Mouse (Mus musculus): Measurements from ENCODE around the gene Mb. TPM values are rescaled to one million over a fixed set of nuclear protein-coding genes. Genes with fewer than 3 reads are reported as not detected.

Gene Mb
- polyA plus RNA-seq, 1 experiment from 2014 or later: not detected

GRCm38 (mm10) chr15:77027675-77028074 lies 22.8 kb downstream of the Mb start:
- TF ChIP-seq CTCF (IDR thresholded peaks at IDR 0.05): no peak
- ATAC-seq: no peak

GRCm38 (mm10) chr15:77027117-77027516 lies 23.4 kb downstream of the Mb start:
- CTCF ChIA-PET: no interaction called here
- no peaks in the 10 kb centered on the region for H3K27me3 ChIP-seq
- POLR2A ChIA-PET: no interaction called here
- ATAC-seq (no peak), DNase-seq (ENCODE audit: low read depth, low spot score) (no peak)
- in situ Hi-C loops (cut with MboI; ENCODE audit: low pct_unique_long_range_greater_than_20kb): no loop called here
- TF ChIP-seq CTCF (IDR thresholded peaks at IDR 0.05): no peak

More at GRCm38 (mm10) chr15:77027675-77028074, 22.8 kb downstream of the Mb start:
- ChIA-PET CTCF (no interaction called here), POLR2A (no interaction called here)
- DNase-seq (ENCODE audit: low read depth, low spot score): no peak
- H3K27me3 ChIP-seq: no peaks in the 10 kb centered on the region
- in situ Hi-C loops (cut with MboI; ENCODE audit: low pct_unique_long_range_greater_than_20kb): no loop called here

GRCm38 (mm10) chr15:77025884-77026583 lies 24.4 kb downstream of the Mb start:
- no peaks in the 10 kb centered on the region for H3K27me3 ChIP-seq
- ATAC-seq (no peak), DNase-seq (ENCODE audit: low read depth, low spot score) (no peak)
- in situ Hi-C loops (cut with MboI; ENCODE audit: low pct_unique_long_range_greater_than_20kb): no loop called here
- no peak for TF ChIP-seq CTCF (IDR thresholded peaks at IDR 0.05)
- ChIA-PET CTCF (no interaction called here), POLR2A (interaction anchor here (0.5 kb wide), 1 partner anchor 810 kb away, joined by 4 read pairs; no protein-coding TSS in a partner anchor)

- no peak for DNase-seq (ENCODE audit: low read depth, low spot score)
- POLR2A ChIA-PET: no interaction called here
- CTCF ChIA-PET: interaction anchor here (1.2 to 1.5 kb wide), 2 partner anchors 18 to 23 kb away, joined by 3 to 4 read pairs; partner anchors contain the start of gene Apol6
Observed at GRCm38 (mm10) chr15:77022401-77022957, 28.0 kb downstream of the Mb start.

GRCm38 (mm10) chr15:77021851-77022250 lies 28.6 kb downstream of the Mb start:
- in situ Hi-C loops (cut with MboI; ENCODE audit: low pct_unique_long_range_greater_than_20kb): no loop called here
- CTCF ChIA-PET: interaction anchor here (1.2 to 1.5 kb wide), 2 partner anchors 18 to 23 kb away, joined by 3 to 4 read pairs; partner anchors contain the start of gene Apol6
- no peaks in the 10 kb centered on the region for H3K27me3 ChIP-seq
- POLR2A ChIA-PET: no interaction called here
- no peak for DNase-seq (ENCODE audit: low read depth, low spot score)
- no peak for ATAC-seq
- no peak for TF ChIP-seq CTCF (IDR thresholded peaks at IDR 0.05)

More at GRCm38 (mm10) chr15:77022401-77022957, 28.0 kb downstream of the Mb start:
- ATAC-seq: no peak
- in situ Hi-C loops (cut with MboI; ENCODE audit: low pct_unique_long_range_greater_than_20kb): no loop called here
- TF ChIP-seq CTCF (IDR thresholded peaks at IDR 0.05): no peak
- no peaks in the 10 kb centered on the region for H3K27me3 ChIP-seq

DNA sequence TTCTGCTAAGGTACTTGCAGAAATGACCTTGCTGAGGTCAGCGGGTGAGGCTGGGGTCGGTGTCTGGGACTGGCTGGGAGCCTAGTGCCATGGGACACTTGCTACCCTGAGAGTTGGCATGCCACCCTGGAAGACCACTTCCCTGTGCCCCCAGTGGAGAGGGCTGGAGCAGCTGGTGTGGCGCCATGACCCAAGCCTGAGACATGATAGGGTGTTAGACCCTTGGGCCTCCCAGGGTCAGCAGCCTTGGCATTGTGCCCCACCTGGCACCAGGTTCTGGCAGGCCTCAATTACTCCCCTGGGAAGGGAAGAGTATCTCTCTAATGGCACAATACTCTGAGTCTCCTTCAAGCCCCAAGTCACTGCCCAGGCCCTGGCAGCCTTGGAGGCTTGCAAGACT lies 29.4 kb downstream of the Mb start:
- no peaks in the 10 kb centered on the region for H3K27me3 ChIP-seq
- ATAC-seq (no peak), DNase-seq (ENCODE audit: low read depth, low spot score) (no peak)
- in situ Hi-C loops (cut with MboI; ENCODE audit: low pct_unique_long_range_greater_than_20kb): no loop called here
- TF ChIP-seq CTCF (IDR thresholded peaks at IDR 0.05): no peak
- CTCF ChIA-PET: interaction anchor here (1.2 to 1.5 kb wide), 3 partner anchors 17 to 24 kb away, joined by 3 to 4 read pairs (median 3); partner anchors contain the start of gene Apol6
- POLR2A ChIA-PET: no interaction called here

GRCm38 (mm10) chr15:77020136-77020535 lies 30.3 kb downstream of the Mb start:
- H3K27me3 ChIP-seq: no peaks in the 10 kb centered on the region
- in situ Hi-C loops (cut with MboI; ENCODE audit: low pct_unique_long_range_greater_than_20kb): no loop called here
- CTCF ChIA-PET: interaction anchor here (1.3 kb wide), 1 partner anchor 21 kb away, joined by 3 read pairs; no protein-coding TSS in a partner anchor
- no peak for DNase-seq (ENCODE audit: low read depth, low spot score)
- no peak for ATAC-seq
- POLR2A ChIA-PET: no interaction called here
- TF ChIP-seq CTCF (IDR thresholded peaks at IDR 0.05): no peak

DNA sequence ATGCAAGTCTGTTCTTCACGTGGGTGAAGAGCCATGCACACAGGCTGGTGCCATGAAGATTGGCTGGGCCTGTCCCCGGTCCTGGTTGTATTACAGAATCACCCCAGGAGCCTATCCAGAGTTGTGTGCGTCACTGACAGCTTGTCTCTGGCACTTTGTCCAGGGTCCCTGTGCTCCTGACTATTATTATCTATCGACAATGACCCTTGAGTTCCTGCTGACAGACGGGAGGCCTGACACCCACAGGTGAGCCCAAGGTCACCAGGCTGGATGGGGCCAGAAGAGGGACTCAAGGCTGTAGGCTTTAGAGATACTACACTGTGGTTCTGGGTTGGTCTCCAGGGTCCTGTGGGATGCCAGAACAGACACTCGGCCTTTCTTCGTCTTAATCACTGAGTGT lies 30.9 kb downstream of the Mb start:
- in situ Hi-C loops (cut with MboI; ENCODE audit: low pct_unique_long_range_greater_than_20kb): no loop called here
- ATAC-seq (no peak), DNase-seq (ENCODE audit: low read depth, low spot score) (no peak)
- ChIA-PET POLR2A (interaction anchor here (0.6 kb wide), 1 partner anchor 165 kb away, joined by 3 read pairs; no protein-coding TSS in a partner anchor), CTCF (no interaction called here)
- TF ChIP-seq CTCF (IDR thresholded peaks at IDR 0.05): no peak
- no peaks in the 10 kb centered on the region for H3K27me3 ChIP-seq

DNA sequence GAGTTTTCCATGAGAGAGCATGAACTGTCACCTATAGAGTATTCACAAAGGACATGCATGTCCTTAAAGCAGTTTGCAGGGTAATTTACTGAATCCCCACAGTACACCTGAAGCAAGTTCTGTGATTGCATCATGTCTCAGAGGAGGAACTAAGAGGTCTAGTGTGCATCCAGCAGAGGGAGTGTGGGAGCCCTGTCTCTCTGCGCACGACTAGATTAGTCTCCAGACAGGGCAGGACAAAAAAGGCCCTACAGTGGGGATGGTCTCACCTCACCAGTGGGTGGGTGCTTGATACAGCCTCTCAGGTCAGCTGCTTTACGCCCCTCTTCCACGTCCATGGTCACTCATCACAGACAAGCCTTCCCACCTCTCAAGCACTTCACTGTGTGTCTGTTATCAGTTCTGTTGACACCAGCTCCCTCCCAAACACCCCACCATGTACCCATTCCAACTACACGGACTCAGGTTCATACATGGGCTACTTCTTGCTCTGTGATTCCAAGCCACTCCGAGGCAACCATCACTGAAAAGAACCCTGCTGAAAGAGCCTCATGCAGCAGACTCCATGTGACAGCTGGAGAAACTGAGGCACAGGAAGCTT lies 31.6 kb downstream of the Mb start:
- POLR2A ChIA-PET: interaction anchor here (0.6 to 0.7 kb wide), 2 partner anchors 17 to 166 kb away, joined by 3 read pairs; no protein-coding TSS in a partner anchor
- DNase-seq (ENCODE audit: low read depth, low spot score): no peak
- in situ Hi-C loops (cut with MboI; ENCODE audit: low pct_unique_long_range_greater_than_20kb): no loop called here

GRCm38 (mm10) chr15:77017897-77018296 lies 32.6 kb downstream of the Mb start:
- in situ Hi-C loops (cut with MboI; ENCODE audit: low pct_unique_long_range_greater_than_20kb): no loop called here
- ATAC-seq (no peak), DNase-seq (ENCODE audit: low read depth, low spot score) (no peak)
- ChIA-PET CTCF (interaction anchor here (0.9 to 1.2 kb wide), 2 partner anchors 19 to 202 kb away, joined by 3 read pairs; no protein-coding TSS in a partner anchor), POLR2A (no interaction called here)
- H3K27me3 ChIP-seq: no peaks in the 10 kb centered on the region
- TF ChIP-seq CTCF (IDR thresholded peaks at IDR 0.05): no peak

More for the DNA sequence above, 31.6 kb downstream of the Mb start:
- CTCF ChIA-PET: interaction anchor here (1.2 kb wide), 1 partner anchor 20 kb away, joined by 3 read pairs; no protein-coding TSS in a partner anchor
- no peaks in the 10 kb centered on the region for H3K27me3 ChIP-seq
- no peak for ATAC-seq
- TF ChIP-seq CTCF (IDR thresholded peaks at IDR 0.05): no peak

GRCm38 (mm10) chr15:77016509-77016908 lies 34.0 kb downstream of the Mb start:
- ChIA-PET POLR2A (no interaction called here), CTCF (interaction anchor here (1.3 kb wide), 1 partner anchor 17 kb away, joined by 3 read pairs; no protein-coding TSS in a partner anchor)
- TF ChIP-seq CTCF (IDR thresholded peaks at IDR 0.05): no peak
- in situ Hi-C loops (cut with MboI; ENCODE audit: low pct_unique_long_range_greater_than_20kb): no loop called here
- DNase-seq (ENCODE audit: low read depth, low spot score): no peak
- no peaks in the 10 kb centered on the region for H3K27me3 ChIP-seq
- ATAC-seq: no peak
